Mouse (Mus musculus): Measurements from ENCODE around the gene Samsn1.

- TF ChIP-seq CTCF (IDR thresholded peaks at IDR 0.05; ENCODE audit: borderline replicate concordance, control insufficient read depth, extremely low read depth, insufficient read depth, low read length, poor library complexity) (no peak), POLR2A (IDR thresholded peaks at IDR 0.05; ENCODE audit: control insufficient read depth, extremely low read depth, insufficient read depth, low read length, poor library complexity) (no peak)
These were observed 51.6 kb downstream of the Samsn1 start for GRCm38 (mm10) chr16:75970266-75970998.
